Mouse (Mus musculus) liver, embryonic 16.5 days (tissue): ENCODE results near the gene C2cd2. TPM values are rescaled to one million over a fixed set of nuclear protein-coding genes. Genes with fewer than 3 reads are reported as not detected.

Experiments
- ATAC-seq: fragments of 200-750 bp; cut with Nextera tagmentation; 2 replicates; pipeline ENCODE4 v1.8.0; 2017; ENCODE audit warnings: low read depth, mild to moderate bottlenecking, moderate number of reproducible peaks, moderate library complexity
- H3K27ac ChIP-seq: fragments of 300-500 bp; sonication (generic); 2 replicates; pipeline ENCODE4 v1.5.1; 2014; ENCODE audit warnings: mild to moderate bottlenecking, low read length
- H3K27me3 ChIP-seq: fragments of 300-500 bp; sonication (generic); 2 replicates; pipeline ENCODE4 v1.6.1; 2014; ENCODE audit warnings: low read depth, low read length, mixed read lengths; ENCODE audit not compliant: control insufficient read depth, insufficient read depth
- H3K36me3 ChIP-seq: fragments of 300-500 bp; sonication (generic); 2 replicates; pipeline ENCODE4 v1.6.1; 2014; ENCODE audit warnings: mild to moderate bottlenecking; ENCODE audit not compliant: control insufficient read depth, insufficient read depth
- H3K4me1 ChIP-seq: fragments of 300-500 bp; sonication (generic); 2 replicates; pipeline ENCODE4 v1.6.1; 2014; ENCODE audit warnings: low read depth, low read length, mixed read lengths; ENCODE audit not compliant: control insufficient read depth
- H3K4me2 ChIP-seq: fragments of 300-500 bp; sonication (generic); 2 replicates; pipeline ENCODE4 v1.6.1; 2014; ENCODE audit warnings: low read depth, low read length, mixed read lengths
- H3K4me3 ChIP-seq: fragments of 300-500 bp; sonication (generic); 2 replicates; pipeline ENCODE4 v1.5.1; 2014; ENCODE audit warnings: low read depth, mild to moderate bottlenecking, low read length
- H3K9ac ChIP-seq: fragments of 300-500 bp; sonication (generic); 2 replicates; pipeline ENCODE4 v1.6.1; 2014; ENCODE audit warnings: low read depth, low read length
- H3K9me3 ChIP-seq: fragments of 300-500 bp; sonication (generic); replicated peaks from 2 replicates; pipeline ENCODE4 v1.6.1; 2016; ENCODE audit warnings: low read length; ENCODE audit not compliant: control insufficient read depth
- WGBS: fragments of 180-500 bp; shearing (Covaris S2); extraction: QIAGEN DNeasy Blood & Tissue Kit; methylation state at CpG from one replicate; pipeline ENCODE4 v1.1.7; 2014; ENCODE audit not compliant: insufficient replicate concordance; 5-methylcytosine and 5-hydroxymethylcytosine counted together
- microRNA-seq: library from miRNA; unstranded; fragments of <30 nt; microRNA quantifications from one replicate; pipeline ENCODE4, GENCODE M21; 2016
- polyA plus RNA-seq: library from polyadenylated mRNA; unstranded; fragments of >200 nt; fragmentation: Nextera tagmentation; extraction: Ambion mirVana; gene quantifications from 2 replicates; pipeline ENCODE4 v1.2.1, GENCODE M21; 2015

The C2cd2 gene
- polyA plus RNA-seq, 1 experiment from 2014 or later, result 4.2 TPM

- H3K9me3 ChIP-seq, result no peaks in the 10 kb centered on the region
Measured at GRCm38 (mm10) chr16:97817414-97817813, 145.0 kb downstream of the C2cd2 start.

GRCm38 (mm10) chr16:97815269-97815668, 147.1 kb downstream of the C2cd2 start:
- H3K27me3 ChIP-seq, result no peaks in the 10 kb centered on the region
- peaks cover 5% of the 10 kb centered on the region; the same call in 1 of the 2 replicates for H3K36me3 ChIP-seq
- no peak overlapping the region for H3K9ac ChIP-seq
- ATAC-seq, result no peak
- no peak overlapping the region for H3K4me2 ChIP-seq
- H3K4me1 ChIP-seq, result peaks cover 4% of the 10 kb centered on the region; the same call in 1 of the 2 replicates
- H3K4me3 ChIP-seq, result no peak overlapping the region
- H3K9me3 ChIP-seq, result no peaks in the 10 kb centered on the region
- 60% methylated on average over 5 of the region's 5 CpGs for WGBS
- H3K27ac ChIP-seq, result no peak overlapping the region

More at GRCm38 (mm10) chr16:97817414-97817813, 145.0 kb downstream of the C2cd2 start:
- H3K27me3 ChIP-seq, result no peaks in the 10 kb centered on the region
- no peak overlapping the region for H3K4me3 ChIP-seq
- H3K9ac ChIP-seq, result no peak overlapping the region
- 80% methylated on average over 1 of the region's 1 CpGs for WGBS
- H3K4me2 ChIP-seq, result no peak overlapping the region
- no peak for ATAC-seq
- H3K4me1 ChIP-seq, result peaks cover 4% of the 10 kb centered on the region; the same call in 1 of the 2 replicates
- no peak overlapping the region for H3K27ac ChIP-seq
- H3K36me3 ChIP-seq, result peaks cover 7% of the 10 kb centered on the region; the same call in 1 of the 2 replicates

- Histone ChIP-seq H3K9me3 (no peaks in the 10 kb centered on the region), H3K4me2 (no peak overlapping the region), H3K4me1 (peaks cover 4% of the 10 kb centered on the region; the same call in 1 of the 2 replicates), H3K27ac (no peak overlapping the region), H3K4me3 (no peak overlapping the region), H3K9ac (no peak overlapping the region), H3K27me3 (no peaks in the 10 kb centered on the region), H3K36me3 (peaks cover 8% of the 10 kb centered on the region)
- WGBS, result 76% methylated on average over 2 of the region's 2 CpGs
- ATAC-seq, result no peak
Measured at GRCm38 (mm10) chr16:97814060-97814459, 148.3 kb downstream of the C2cd2 start.

GRCm38 (mm10) chr16:97808881-97809280, 153.5 kb downstream of the C2cd2 start:
- 85% methylated on average over 3 of the region's 3 CpGs for WGBS
- Histone ChIP-seq H3K27ac (no peak overlapping the region), H3K4me2 (no peak overlapping the region), H3K9ac (no peak overlapping the region), H3K36me3 (peaks cover 16% of the 10 kb centered on the region), H3K9me3 (no peaks in the 10 kb centered on the region), H3K4me1 (no peaks in the 10 kb centered on the region), H3K27me3 (no peaks in the 10 kb centered on the region), H3K4me3 (no peak overlapping the region)
- no peak for ATAC-seq

GRCm38 (mm10) chr16:97805646-97806045, 156.8 kb downstream of the C2cd2 start:
- no peak overlapping the region for H3K27ac ChIP-seq
- no peaks in the 10 kb centered on the region for H3K9me3 ChIP-seq
- WGBS, result 80% methylated on average over 3 of the region's 3 CpGs
- peaks cover 19% of the 10 kb centered on the region for H3K36me3 ChIP-seq
- no peak overlapping the region for H3K9ac ChIP-seq
- no peak for ATAC-seq
- no peak overlapping the region for H3K4me2 ChIP-seq
- H3K4me1 ChIP-seq, result no peaks in the 10 kb centered on the region
- no peak overlapping the region for H3K4me3 ChIP-seq
- no peaks in the 10 kb centered on the region for H3K27me3 ChIP-seq

Small RNA genes lying within 50 kb of the gene (microRNA-seq; reads per million reads assigned to microRNA genes)
- gene Mir6964, result not detected

Other genes starting within 250 kb of the C2cd2 start
- gene Ripk4, start 198.8 kb downstream of the C2cd2 start, polyA plus RNA-seq, result 3.2 and 3.3 TPM in 2 replicates
- 2.7 and 3.2 TPM in 2 replicates for gene Prdm15, start 110.7 kb downstream of the C2cd2 start, polyA plus RNA-seq
- 3.5 and 4.2 TPM in 2 replicates for gene Zbtb21, start within 50 bp of the C2cd2 start, polyA plus RNA-seq
- gene B230307C23Rik, start 34.7 kb upstream of the C2cd2 start, polyA plus RNA-seq, result 8.7 and 10.0 TPM in 2 replicates
- gene A630089N07Rik, start 119.9 kb upstream of the C2cd2 start, polyA plus RNA-seq, result 6.9 and 7.0 TPM in 2 replicates